Mouse (Mus musculus) ES-E14 (cell line): Measurements from ENCODE around the gene Myo7a. TPM values are rescaled to one million over a fixed set of nuclear protein-coding genes. Genes with fewer than 3 reads are reported as not detected.

ENCODE experiments used
- DNase-seq: peaks from one replicate; pipeline ENCODE4 v3.0.0-alpha.2; 2013; ENCODE audit warnings: low read depth, low spot score
- H3K27ac ChIP-seq: 2 replicates; pipeline ENCODE4 v1.5.1; 2012; ENCODE audit warnings: low read depth, mild to moderate bottlenecking, low read length, moderate library complexity, mixed read lengths; ENCODE audit not compliant: poor library complexity, insufficient read depth, severe bottlenecking
- H3K36me3 ChIP-seq: 2 replicates; pipeline ENCODE4 v1.6.1; 2012; ENCODE audit warnings: mild to moderate bottlenecking, low read length, moderate library complexity, mixed read lengths; ENCODE audit not compliant: control insufficient read depth, poor library complexity, insufficient read depth, severe bottlenecking
- H3K4me1 ChIP-seq, 2 experiments: fragments of 150-350 bp in 1 of 2; sonication (generic) in 1 of 2; 2 replicates each; pipeline ENCODE4 v1.6.1; 2012; ENCODE audit warnings: low read length in 2 of 2, mild to moderate bottlenecking in 1 of 2, mixed read lengths in 1 of 2; ENCODE audit not compliant: control insufficient read depth in 2 of 2, insufficient read depth in 2 of 2, poor library complexity in 1 of 2
- H3K4me3 ChIP-seq, 2 experiments: fragments of 150-350 bp in 1 of 2; sonication (generic) in 1 of 2; 2 replicates each; pipeline ENCODE4 v1.5.1; 2012; ENCODE audit warnings: low read length in 2 of 2, low read depth in 1 of 2, mild to moderate bottlenecking in 1 of 2, mixed read lengths in 1 of 2; ENCODE audit not compliant: insufficient read depth in 1 of 2, poor library complexity in 1 of 2, severe bottlenecking in 1 of 2
- H3K9ac ChIP-seq: 2 replicates; pipeline ENCODE4 v1.6.1; 2012; ENCODE audit warnings: low read depth, mild to moderate bottlenecking, low read length, mixed read lengths; ENCODE audit not compliant: poor library complexity, insufficient read depth, severe bottlenecking
- H3K9me3 ChIP-seq: fragments of 150-350 bp; sonication (generic); 2 replicates; pipeline ENCODE4 v1.6.1; 2012; ENCODE audit warnings: low read depth, mild to moderate bottlenecking, low read length; ENCODE audit not compliant: control insufficient read depth, insufficient read depth
- CHD2 ChIP-seq: IDR thresholded peaks from 2 replicates; pipeline ENCODE4 v1.6.1; 2014; ENCODE audit warnings: mild to moderate bottlenecking, low read depth, low read length, inconsistent platforms
- HCFC1 ChIP-seq: IDR thresholded peaks from 2 replicates; pipeline ENCODE4 v1.6.1; 2012; ENCODE audit warnings: low read length, inconsistent platforms, borderline replicate concordance; ENCODE audit not compliant: insufficient read depth
- MAFK ChIP-seq: IDR thresholded peaks from 2 replicates; pipeline ENCODE4 v1.6.1; 2014; ENCODE audit warnings: mild to moderate bottlenecking, low read depth, low read length, inconsistent platforms; ENCODE audit not compliant: insufficient read depth
- ZC3H11A ChIP-seq: IDR thresholded peaks from 2 replicates; pipeline ENCODE4 v1.6.1; 2012; ENCODE audit warnings: low read depth, mild to moderate bottlenecking, inconsistent platforms, low read length, borderline replicate concordance
- ZNF384 ChIP-seq: IDR thresholded peaks from 2 replicates; pipeline ENCODE4 v1.6.1; 2012; ENCODE audit warnings: low read depth, low read length, inconsistent platforms
- in situ Hi-C, 2 experiments: fragments of 600-800 bp; cut with MboI; formaldehyde crosslinking; loops; one replicate each; pipeline ENCODE4 v1.15.1; 2025; ENCODE audit warnings: low sequenced_read_pairs in 2 of 2, inconsistent platforms in 1 of 2; ENCODE audit not compliant: unreplicated experiment in 2 of 2
- total RNA-seq: library from RNA; depleted of rRNA; stranded (reverse); fragments of 300-350 nt; gene quantifications from 2 replicates; pipeline ENCODE4 v1.2.3, GENCODE M21; 2012

The Myo7a gene
- total RNA-seq, 1 experiment = 1.8 TPM

- DNase-seq = no peak
- peaks cover 1% of the 10 kb centered on the region; the same call in 1 of the 2 replicates for H3K36me3 ChIP-seq
Observed at GRCm38 (mm10) chr7:98142247-98142646, 22.9 kb upstream of the Myo7a start.

GRCm38 (mm10) chr7:98141206-98141605 lies 21.9 kb upstream of the Myo7a start:
- Histone ChIP-seq H3K27ac (no peak overlapping the region), H3K4me3 (no peak overlapping the region), H3K4me1 (peaks cover 0 to 9% of the 10 kb centered on the region in 2 experiments; a peak in 1 of 4 replicates), H3K9ac (no peak overlapping the region), H3K36me3 (no peaks in the 10 kb centered on the region), H3K9me3 (no peaks in the 10 kb centered on the region)
- no peak for TF ChIP-seq ZC3H11A
- TF ChIP-seq HCFC1 = no peak
- TF ChIP-seq CHD2 = no peak
- TF ChIP-seq ZNF384 = no peak
- no peak for TF ChIP-seq MAFK
- no peak for DNase-seq
- in situ Hi-C loops = no loop called here

More at GRCm38 (mm10) chr7:98142247-98142646, 22.9 kb upstream of the Myo7a start:
- Histone ChIP-seq H3K4me3 (no peak overlapping the region), H3K4me1 (peaks cover 0 to 9% of the 10 kb centered on the region in 2 experiments; a peak in 1 of 4 replicates), H3K9ac (no peak overlapping the region), H3K27ac (no peak overlapping the region), H3K9me3 (no peaks in the 10 kb centered on the region)
- in situ Hi-C loops = no loop called here
- no peak for TF ChIP-seq CHD2
- TF ChIP-seq MAFK = no peak
- no peak for TF ChIP-seq ZNF384

- no peaks in the 10 kb centered on the region for H3K9me3 ChIP-seq
- TF ChIP-seq MAFK = no peak
- no peak for TF ChIP-seq ZNF384
- TF ChIP-seq CHD2 = no peak
- no peak for TF ChIP-seq ZC3H11A
- no peak for TF ChIP-seq HCFC1
- DNase-seq = no peak
- no peak overlapping the region for H3K27ac ChIP-seq
- H3K36me3 ChIP-seq = no peaks in the 10 kb centered on the region; the same call in 1 of the 2 replicates
- in situ Hi-C loops = no loop called here
- H3K4me1 ChIP-seq = peaks cover 0 to 9% of the 10 kb centered on the region in 2 experiments; a peak in 1 of 4 replicates
- H3K9ac ChIP-seq = no peak overlapping the region
- no peak overlapping the region for H3K4me3 ChIP-seq
Observed at GRCm38 (mm10) chr7:98140597-98140996, 21.3 kb upstream of the Myo7a start.

- TF ChIP-seq MAFK (no peak), ZNF384 (no peak), HCFC1 (no peak)
- Histone ChIP-seq H3K27ac (no peak overlapping the region), H3K36me3 (no peaks in the 10 kb centered on the region; the same call in 1 of the 2 replicates), H3K4me1 (peaks cover 0 to 4% of the 10 kb centered on the region in 2 experiments; a peak in 1 of 4 replicates), H3K9ac (no peak overlapping the region), H3K9me3 (no peaks in the 10 kb centered on the region), H3K4me3 (no peak overlapping the region)
- no peak for DNase-seq
- in situ Hi-C loops = no loop called here
Observed at GRCm38 (mm10) chr7:98139216-98139615, 19.9 kb upstream of the Myo7a start.

GRCm38 (mm10) chr7:98137995-98138394 lies 18.7 kb upstream of the Myo7a start:
- no peak for DNase-seq
- peaks cover 0 to 4% of the 10 kb centered on the region in 2 experiments; a peak in 1 of 4 replicates for H3K4me1 ChIP-seq
- TF ChIP-seq ZNF384 = no peak
- TF ChIP-seq ZC3H11A = no peak
- H3K9ac ChIP-seq = no peak overlapping the region
- no peaks in the 10 kb centered on the region for H3K9me3 ChIP-seq
- H3K36me3 ChIP-seq = no peaks in the 10 kb centered on the region; the same call in 1 of the 2 replicates
- no peak overlapping the region for H3K4me3 ChIP-seq
- in situ Hi-C loops = no loop called here
- no peak overlapping the region for H3K27ac ChIP-seq
